Mouse (Mus musculus) embryonic facial prominence, embryonic 12.5 days (tissue): Measurements from ENCODE around the gene Ceacam9. TPM values are rescaled to one million over a fixed set of nuclear protein-coding genes. Genes with fewer than 3 reads are reported as not detected.

ENCODE experiments used
- ATAC-seq: fragments of 200-750 bp; cut with Nextera tagmentation; 2 replicates; pipeline ENCODE4 v1.8.0; 2017; ENCODE audit not compliant: insufficient number of reproducible peaks, insufficient read depth, low FRiP score, low TSS enrichment
- H3K27ac ChIP-seq: fragments of 300-500 bp; sonication (generic); 2 replicates; pipeline ENCODE4 v1.5.1; 2016; ENCODE audit warnings: mild to moderate bottlenecking
- H3K27me3 ChIP-seq: fragments of 300-500 bp; sonication (generic); 2 replicates; pipeline ENCODE4 v1.6.1; 2016; ENCODE audit warnings: mild to moderate bottlenecking, moderate library complexity
- H3K36me3 ChIP-seq: fragments of 300-500 bp; sonication (generic); 2 replicates; pipeline ENCODE4 v1.6.1; 2016; ENCODE audit warnings: mild to moderate bottlenecking
- H3K4me1 ChIP-seq: fragments of 300-500 bp; sonication (generic); 2 replicates; pipeline ENCODE4 v1.6.1; 2016
- H3K4me2 ChIP-seq: fragments of 300-500 bp; sonication (generic); replicated peaks from 2 replicates; pipeline ENCODE4 v1.6.1; 2016; ENCODE audit warnings: mild to moderate bottlenecking, moderate library complexity
- H3K4me3 ChIP-seq: fragments of 300-500 bp; sonication (generic); 2 replicates; pipeline ENCODE4 v1.5.1; 2016; ENCODE audit warnings: mild to moderate bottlenecking
- H3K9ac ChIP-seq: fragments of 300-500 bp; sonication (generic); 2 replicates; pipeline ENCODE4 v1.6.1; 2016; ENCODE audit warnings: mild to moderate bottlenecking, moderate library complexity
- H3K9me3 ChIP-seq: fragments of 300-500 bp; sonication (generic); 2 replicates; pipeline ENCODE4 v1.6.1; 2016; ENCODE audit warnings: mild to moderate bottlenecking, moderate library complexity
- WGBS: fragments of 180-500 bp; shearing (Covaris S2); methylation state at CpG from one replicate; pipeline ENCODE4 v1.1.7; 2016; 5-methylcytosine and 5-hydroxymethylcytosine counted together
- polyA plus RNA-seq: library from polyadenylated mRNA; unstranded; fragments of >200 nt; fragmentation: Nextera tagmentation; extraction: Ambion mirVana; gene quantifications from 2 replicates; pipeline ENCODE4 v1.2.1, GENCODE M21; 2016

The Ceacam9 gene
- polyA plus RNA-seq, 1 experiment from 2014 or later: not detected

DNA sequence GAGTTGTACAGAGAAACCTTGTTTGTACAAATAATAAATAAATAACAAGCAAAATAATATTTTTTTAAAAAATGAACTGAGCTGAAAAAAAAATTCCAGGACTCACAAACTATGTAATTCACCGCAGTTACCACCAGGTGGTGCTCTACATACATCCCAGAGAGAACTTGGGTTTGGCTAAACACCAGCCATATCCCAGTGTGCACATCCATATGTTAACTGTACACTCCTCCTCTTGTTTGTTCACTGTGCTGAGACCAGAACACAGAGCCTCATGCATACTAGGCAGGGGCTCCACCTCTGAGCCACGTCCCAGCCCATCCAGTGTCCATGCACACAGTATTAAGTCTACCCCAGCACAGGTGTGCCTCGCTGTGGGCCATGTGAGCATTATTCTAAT, 24.4 kb downstream of the Ceacam9 start:
- Histone ChIP-seq H3K27ac (no peak overlapping the region), H3K4me2 (no peak overlapping the region), H3K4me1 (no peaks in the 10 kb centered on the region), H3K4me3 (no peak overlapping the region), H3K27me3 (no peaks in the 10 kb centered on the region), H3K9ac (no peak overlapping the region), H3K36me3 (peaks cover 63% of the 10 kb centered on the region), H3K9me3 (no peaks in the 10 kb centered on the region)
- 54% methylated on average over 3 of the region's 3 CpGs for WGBS
- no peak for ATAC-seq

- WGBS: 92% methylated on average over 6 of the region's 6 CpGs
- peaks cover 63% of the 10 kb centered on the region for H3K36me3 ChIP-seq
- H3K27me3 ChIP-seq: no peaks in the 10 kb centered on the region
- no peak for ATAC-seq
- H3K4me2 ChIP-seq: no peak overlapping the region
- H3K9ac ChIP-seq: no peak overlapping the region
- no peak overlapping the region for H3K4me3 ChIP-seq
- H3K4me1 ChIP-seq: no peaks in the 10 kb centered on the region
- H3K27ac ChIP-seq: no peak overlapping the region
- H3K9me3 ChIP-seq: no peaks in the 10 kb centered on the region
These were observed 25.9 kb downstream of the Ceacam9 start for GRCm38 (mm10) chr7:16747656-16748055.

GRCm38 (mm10) chr7:16752016-16752415, 30.3 kb downstream of the Ceacam9 start:
- 83% methylated on average over 12 of the region's 12 CpGs for WGBS
- Histone ChIP-seq H3K27ac (no peak overlapping the region), H3K27me3 (no peaks in the 10 kb centered on the region), H3K36me3 (peaks cover 29% of the 10 kb centered on the region), H3K9ac (no peak overlapping the region), H3K4me2 (no peak overlapping the region), H3K9me3 (no peaks in the 10 kb centered on the region), H3K4me3 (no peak overlapping the region), H3K4me1 (no peaks in the 10 kb centered on the region)
- no peak for ATAC-seq

- ATAC-seq: no peak
- Histone ChIP-seq H3K9me3 (no peaks in the 10 kb centered on the region), H3K36me3 (no peaks in the 10 kb centered on the region), H3K27ac (no peak overlapping the region), H3K4me2 (no peak overlapping the region), H3K9ac (no peak overlapping the region), H3K4me3 (no peak overlapping the region), H3K4me1 (peaks cover 6% of the 10 kb centered on the region; the same call in 1 of the 2 replicates), H3K27me3 (no peaks in the 10 kb centered on the region)
- 64% methylated on average over 17 of the region's 17 CpGs for WGBS
These were observed 33.8 kb downstream of the Ceacam9 start for GRCm38 (mm10) chr7:16755362-16756017.

GRCm38 (mm10) chr7:16758872-16759574, 37.3 kb downstream of the Ceacam9 start:
- Histone ChIP-seq H3K9ac (no peak overlapping the region), H3K4me2 (no peak overlapping the region), H3K9me3 (no peaks in the 10 kb centered on the region), H3K36me3 (no peaks in the 10 kb centered on the region), H3K4me3 (no peak overlapping the region), H3K4me1 (peaks cover 16% of the 10 kb centered on the region), H3K27ac (no peak overlapping the region), H3K27me3 (no peaks in the 10 kb centered on the region)
- ATAC-seq: no peak
- WGBS: 78% methylated on average over 10 of the region's 11 CpGs

GRCm38 (mm10) chr7:16760292-16760691, 38.6 kb downstream of the Ceacam9 start:
- WGBS: 16% methylated on average over 8 of the region's 8 CpGs
- no peak for ATAC-seq

DNA sequence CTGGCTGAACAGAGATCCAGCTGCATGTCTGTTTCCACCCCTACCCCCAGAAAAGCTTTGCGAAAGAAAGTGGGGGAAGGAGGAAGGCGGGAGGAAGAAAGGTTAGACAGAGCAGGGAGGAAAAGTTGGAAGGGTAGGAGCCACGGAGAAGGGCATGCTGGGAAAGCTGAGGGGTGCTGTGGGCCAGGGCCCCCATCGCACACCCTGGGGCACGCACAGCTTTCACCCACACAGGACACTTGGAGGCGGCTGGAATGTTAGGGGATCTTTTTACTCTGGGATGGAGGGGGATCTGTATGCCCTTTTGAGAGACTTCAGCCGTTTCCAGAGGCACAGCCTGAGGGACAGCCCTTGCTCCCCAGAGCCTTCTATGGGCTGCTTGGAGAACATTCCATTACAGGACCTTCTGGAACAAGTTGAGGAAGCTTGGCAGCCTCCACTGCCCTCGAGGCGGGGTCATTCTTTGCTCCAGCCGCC, 39.3 kb downstream of the Ceacam9 start:
- WGBS: 40% methylated on average over 10 of the region's 10 CpGs
- Histone ChIP-seq H3K4me1 (peaks cover 16% of the 10 kb centered on the region), H3K9me3 (no peaks in the 10 kb centered on the region), H3K4me3 (no peak overlapping the region), H3K9ac (no peak overlapping the region), H3K4me2 (no peak overlapping the region), H3K27me3 (no peaks in the 10 kb centered on the region), H3K27ac (peak overlapping the region; percentile 54; the same call in 1 of the 2 replicates), H3K36me3 (no peaks in the 10 kb centered on the region)
- ATAC-seq: no peak

More at GRCm38 (mm10) chr7:16760292-16760691, 38.6 kb downstream of the Ceacam9 start:
- H3K27ac ChIP-seq: no peak overlapping the region
- H3K9ac ChIP-seq: no peak overlapping the region
- no peaks in the 10 kb centered on the region for H3K36me3 ChIP-seq
- H3K4me1 ChIP-seq: peaks cover 16% of the 10 kb centered on the region
- H3K4me3 ChIP-seq: no peak overlapping the region
- H3K9me3 ChIP-seq: no peaks in the 10 kb centered on the region
- H3K27me3 ChIP-seq: no peaks in the 10 kb centered on the region
- H3K4me2 ChIP-seq: no peak overlapping the region

DNA sequence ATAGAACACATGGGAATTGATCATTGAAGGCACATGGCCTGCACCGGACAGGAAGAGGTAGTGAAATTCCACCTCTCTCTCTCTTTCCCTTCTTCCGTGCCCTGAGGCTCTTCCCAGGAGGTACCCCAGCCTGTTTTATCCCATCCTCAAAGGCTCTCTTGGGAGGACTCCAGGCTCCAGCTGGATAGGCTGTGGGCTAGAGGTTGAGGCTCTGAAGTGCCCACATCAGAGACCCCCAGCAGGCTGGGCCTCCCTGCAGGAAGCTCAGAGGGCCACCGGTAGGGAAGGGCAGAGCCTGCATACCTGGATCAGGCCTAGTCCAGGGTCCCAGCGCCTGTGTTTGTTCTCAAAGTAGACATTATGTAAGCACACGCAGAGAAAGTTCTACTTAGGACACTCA, 39.9 kb downstream of the Ceacam9 start:
- no peak for ATAC-seq
- Histone ChIP-seq H3K4me2 (no peak overlapping the region), H3K9ac (no peak overlapping the region), H3K27ac (no peak overlapping the region), H3K9me3 (no peaks in the 10 kb centered on the region), H3K27me3 (no peaks in the 10 kb centered on the region), H3K4me3 (no peak overlapping the region), H3K4me1 (peaks cover 21% of the 10 kb centered on the region), H3K36me3 (no peaks in the 10 kb centered on the region)
- WGBS: 35% methylated on average over 5 of the region's 5 CpGs

DNA sequence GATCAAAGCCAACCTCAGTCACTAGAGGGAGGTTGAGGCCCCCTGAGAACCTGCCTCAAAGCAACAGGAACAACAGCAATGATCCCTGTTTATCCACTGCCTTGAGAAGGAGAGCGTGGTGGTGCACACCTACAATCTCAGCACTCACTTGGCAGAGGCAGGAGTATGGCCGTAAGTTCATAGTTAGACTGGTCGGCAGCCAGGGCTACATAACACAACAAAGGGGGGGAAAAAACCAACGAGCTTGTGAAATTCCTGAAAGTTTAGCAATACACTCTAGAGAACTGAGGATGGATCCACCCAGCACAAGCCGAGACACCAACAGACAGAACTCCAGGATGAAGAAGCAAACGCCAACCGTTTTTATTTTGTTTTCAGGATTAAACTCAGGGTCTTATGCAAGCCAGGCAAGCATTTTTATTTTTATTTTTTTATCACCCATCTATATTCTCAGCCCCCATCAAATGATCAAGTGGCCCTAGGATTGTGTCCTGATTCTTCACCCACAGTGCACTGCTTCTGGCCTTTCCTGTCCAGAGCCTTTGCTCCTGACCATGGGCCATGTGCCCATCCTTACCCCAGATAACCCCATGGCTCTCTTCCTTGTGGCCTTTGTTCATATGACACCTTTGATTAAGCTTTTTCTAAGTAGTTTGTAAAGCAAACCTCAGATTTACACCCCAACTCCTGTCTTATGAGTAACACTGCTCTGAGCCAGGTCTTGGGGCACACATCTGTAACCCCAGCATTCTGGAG, 41.9 kb downstream of the Ceacam9 start:
- no peak overlapping the region for H3K4me3 ChIP-seq
- WGBS: 84% methylated on average over 7 of the region's 7 CpGs
- H3K4me2 ChIP-seq: no peak overlapping the region
- no peak for ATAC-seq
- peaks cover 21% of the 10 kb centered on the region for H3K4me1 ChIP-seq
- no peaks in the 10 kb centered on the region for H3K27me3 ChIP-seq
- no peak overlapping the region for H3K27ac ChIP-seq
- H3K36me3 ChIP-seq: no peaks in the 10 kb centered on the region
- H3K9me3 ChIP-seq: no peaks in the 10 kb centered on the region
- H3K9ac ChIP-seq: no peak overlapping the region

DNA sequence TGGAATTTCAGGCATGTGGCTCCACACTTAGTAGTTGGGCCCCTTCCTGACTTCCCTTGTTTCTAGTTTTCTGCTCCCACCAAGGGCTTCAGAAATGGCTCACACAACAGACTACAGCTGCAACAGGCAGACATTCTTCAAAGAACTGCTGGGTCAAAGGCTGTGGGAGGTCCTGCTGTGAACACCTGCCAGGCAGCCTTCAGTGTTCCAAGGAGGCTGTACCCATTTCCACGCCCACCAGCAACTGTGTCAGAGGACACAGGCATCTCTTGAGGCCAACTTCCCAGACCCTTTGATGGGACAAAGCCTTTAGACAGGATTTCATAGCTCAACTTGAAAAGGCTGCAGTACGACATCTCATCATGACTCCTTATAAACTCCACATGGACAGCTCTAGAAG, 44.7 kb downstream of the Ceacam9 start:
- no peak overlapping the region for H3K4me3 ChIP-seq
- H3K9ac ChIP-seq: no peak overlapping the region
- 45% methylated on average over 2 of the region's 2 CpGs for WGBS
- H3K36me3 ChIP-seq: no peaks in the 10 kb centered on the region
- no peaks in the 10 kb centered on the region for H3K27me3 ChIP-seq
- ATAC-seq: no peak
- H3K27ac ChIP-seq: no peak overlapping the region
- no peaks in the 10 kb centered on the region for H3K9me3 ChIP-seq
- no peak overlapping the region for H3K4me2 ChIP-seq
- H3K4me1 ChIP-seq: peaks cover 9% of the 10 kb centered on the region
